Mouse (Mus musculus) forebrain, embryonic 14.5 days (tissue): ENCODE data around the gene Rhod. TPM values are rescaled to one million over a fixed set of nuclear protein-coding genes. Genes with fewer than 3 reads are reported as not detected.

Experiments used
- ATAC-seq: fragments of 200-750 bp; cut with Nextera tagmentation; 2 replicates; pipeline ENCODE4 v1.8.0; 2017; ENCODE audit warnings: mild to moderate bottlenecking, moderate library complexity
- DNase-seq: peaks from one replicate; pipeline ENCODE4 v3.0.0-alpha.2; 2015; ENCODE audit warnings: low spot score
- H3K27ac ChIP-seq: fragments of 300-500 bp; sonication (generic); 2 replicates; pipeline ENCODE4 v1.5.1; 2014; ENCODE audit warnings: low read depth, mild to moderate bottlenecking, control low read depth, low read length, moderate library complexity
- H3K27me3 ChIP-seq: fragments of 300-500 bp; sonication (generic); replicated peaks from 2 replicates; pipeline ENCODE4 v1.6.1; 2014; ENCODE audit warnings: low read length, control low read depth, mixed read lengths; ENCODE audit not compliant: control insufficient read depth, insufficient read depth
- H3K36me3 ChIP-seq: fragments of 300-500 bp; sonication (generic); 2 replicates; pipeline ENCODE4 v1.6.1; 2014; ENCODE audit warnings: low read length, control low read depth; ENCODE audit not compliant: control insufficient read depth, insufficient read depth
- H3K4me1 ChIP-seq: fragments of 300-500 bp; sonication (generic); 2 replicates; pipeline ENCODE4 v1.6.1; 2014; ENCODE audit warnings: antibody characterized with exemption, low read length, control low read depth; ENCODE audit not compliant: control insufficient read depth, insufficient read depth
- H3K4me2 ChIP-seq: fragments of 300-500 bp; sonication (generic); 2 replicates; pipeline ENCODE4 v1.6.1; 2014; ENCODE audit warnings: mild to moderate bottlenecking, control low read depth, low read length
- H3K4me3 ChIP-seq: fragments of 300-500 bp; sonication (generic); 2 replicates; pipeline ENCODE4 v1.5.1; 2014; ENCODE audit warnings: low read depth, low read length, control low read depth
- H3K9ac ChIP-seq: fragments of 300-500 bp; sonication (generic); 2 replicates; pipeline ENCODE4 v1.6.1; 2014; ENCODE audit warnings: mild to moderate bottlenecking, low read length, control low read depth, moderate library complexity
- H3K9me3 ChIP-seq: fragments of 300-500 bp; sonication (generic); replicated peaks from 2 replicates; pipeline ENCODE4 v1.6.1; 2016; ENCODE audit warnings: low read length, control low read depth, mixed read lengths; ENCODE audit not compliant: control insufficient read depth
- WGBS: fragments of 180-500 bp; shearing (Covaris S2); extraction: QIAGEN DNeasy Blood & Tissue Kit; methylation state at CpG from one replicate; pipeline ENCODE4 v1.1.7; 2014; 5-methylcytosine and 5-hydroxymethylcytosine counted together
- polyA plus RNA-seq: library from polyadenylated mRNA; unstranded; fragments of >200 nt; fragmentation: Nextera tagmentation; extraction: Ambion mirVana; gene quantifications from 2 replicates; pipeline ENCODE4 v1.2.1, GENCODE M21; 2014

The Rhod gene
- polyA plus RNA-seq = 6.3 and 8.3 TPM in 2 replicates

- WGBS = under 1% methylated on average over 43 of the region's 51 CpGs
- ATAC-seq = peak; percentile 57; the same call in 1 of the 2 replicates
- H3K4me3 ChIP-seq = peak within 1 kb of the TSS; percentile 46
- peak within 1 kb of the TSS; percentile 86 for H3K4me2 ChIP-seq
- H3K4me1 ChIP-seq = 0 out of 2 replicates have a peak, but pooled peaks cover 2% of the 10 kb centered on the region
- peaks cover 8% of the 10 kb centered on the region; the same call in 1 of the 2 replicates for H3K27me3 ChIP-seq
- H3K9ac ChIP-seq = peak within 1 kb of the TSS; percentile 68
- H3K9me3 ChIP-seq = no peaks in the 10 kb centered on the region
- DNase-seq = peak; percentile 14
- no peaks in the 10 kb centered on the region for H3K36me3 ChIP-seq
- no peak within 1 kb of the TSS for H3K27ac ChIP-seq
These were observed at the start of gene Rhod for GRCm38 (mm10) chr19:4439161-4439801. Gene Rhod, minus strand, starts transcription at chr19:4439432.

- WGBS = 71% methylated on average over 2 of the region's 2 CpGs
- H3K4me2 ChIP-seq = no peak overlapping the region
- H3K36me3 ChIP-seq = no peaks in the 10 kb centered on the region
- DNase-seq (no peak), ATAC-seq (no peak)
- H3K4me3 ChIP-seq = no peak overlapping the region
- H3K27me3 ChIP-seq = no peaks in the 10 kb centered on the region
- H3K27ac ChIP-seq = no peak overlapping the region
- H3K9ac ChIP-seq = no peak overlapping the region
- H3K4me1 ChIP-seq = no peaks in the 10 kb centered on the region
- no peaks in the 10 kb centered on the region for H3K9me3 ChIP-seq
These were observed 48.6 kb upstream of the Rhod start for GRCm38 (mm10) chr19:4487877-4488276.

- no peak overlapping the region for H3K4me2 ChIP-seq
- WGBS = 73% methylated on average over 5 of the region's 5 CpGs
- no peak for DNase-seq
These were observed 45.8 kb upstream of the Rhod start for GRCm38 (mm10) chr19:4485006-4485405.

GRCm38 (mm10) chr19:4482111-4482859 is 43.1 kb upstream of the Rhod start:
- no peak overlapping the region for H3K9ac ChIP-seq
- ATAC-seq = no peak
- no peak overlapping the region for H3K27ac ChIP-seq
- 0 out of 2 replicates have a peak, but pooled peaks cover under 1% of the 10 kb centered on the region for H3K4me1 ChIP-seq
- no peaks in the 10 kb centered on the region for H3K9me3 ChIP-seq
- no peak for DNase-seq
- H3K4me3 ChIP-seq = no peak overlapping the region
- WGBS = 86% methylated on average over 3 of the region's 3 CpGs
- H3K27me3 ChIP-seq = peaks cover 5% of the 10 kb centered on the region
- no peak overlapping the region for H3K4me2 ChIP-seq
- H3K36me3 ChIP-seq = no peaks in the 10 kb centered on the region

More at GRCm38 (mm10) chr19:4485006-4485405, 45.8 kb upstream of the Rhod start:
- no peak overlapping the region for H3K9ac ChIP-seq
- H3K4me1 ChIP-seq = no peaks in the 10 kb centered on the region
- H3K27me3 ChIP-seq = no peaks in the 10 kb centered on the region
- no peaks in the 10 kb centered on the region for H3K9me3 ChIP-seq
- no peaks in the 10 kb centered on the region for H3K36me3 ChIP-seq
- no peak overlapping the region for H3K4me3 ChIP-seq
- no peak for ATAC-seq
- H3K27ac ChIP-seq = no peak overlapping the region

- no peak overlapping the region for H3K4me2 ChIP-seq
- H3K27ac ChIP-seq = no peak overlapping the region
- ATAC-seq = no peak
- H3K27me3 ChIP-seq = peaks cover 12% of the 10 kb centered on the region
- 0 out of 2 replicates have a peak, but pooled peaks cover 6% of the 10 kb centered on the region for H3K4me1 ChIP-seq
- no peak overlapping the region for H3K4me3 ChIP-seq
- H3K36me3 ChIP-seq = no peaks in the 10 kb centered on the region
- H3K9ac ChIP-seq = no peak overlapping the region
- no peaks in the 10 kb centered on the region for H3K9me3 ChIP-seq
- no peak for DNase-seq
- 67% methylated on average over 4 of the region's 4 CpGs for WGBS
These were observed 42.1 kb upstream of the Rhod start for GRCm38 (mm10) chr19:4481326-4481725.

- no peak overlapping the region for H3K4me3 ChIP-seq
- no peak overlapping the region for H3K4me2 ChIP-seq
- H3K9ac ChIP-seq = no peak overlapping the region
- no peaks in the 10 kb centered on the region for H3K9me3 ChIP-seq
- 84% methylated on average over 2 of the region's 2 CpGs for WGBS
- no peaks in the 10 kb centered on the region for H3K36me3 ChIP-seq
- 0 out of 2 replicates have a peak, but pooled peaks cover 6% of the 10 kb centered on the region for H3K4me1 ChIP-seq
- peaks cover 25% of the 10 kb centered on the region for H3K27me3 ChIP-seq
- no peak for DNase-seq
- no peak overlapping the region for H3K27ac ChIP-seq
- no peak for ATAC-seq
These were observed 40.8 kb upstream of the Rhod start for GRCm38 (mm10) chr19:4480041-4480440.

GRCm38 (mm10) chr19:4478190-4478516 is 38.9 kb upstream of the Rhod start:
- WGBS = 32% methylated on average over 1 of the region's 1 CpGs
- H3K27me3 ChIP-seq = peaks cover 25% of the 10 kb centered on the region

GRCm38 (mm10) chr19:4477345-4478189 is 38.3 kb upstream of the Rhod start, which contains the start of gene Syt12:
Gene Syt12, minus strand, starts transcription at chr19:4477447.
- WGBS = 34% methylated on average over 21 of the region's 21 CpGs
- peak within 1 kb of the TSS; percentile 58 for H3K9ac ChIP-seq
- DNase-seq (no peak), ATAC-seq (no peak)
- H3K27ac ChIP-seq = no peak within 1 kb of the TSS
- H3K4me1 ChIP-seq = 0 out of 2 replicates have a peak, but pooled peaks cover 6% of the 10 kb centered on the region
- peaks cover 25% of the 10 kb centered on the region for H3K27me3 ChIP-seq
- peak within 1 kb of the TSS; percentile 53 for H3K4me3 ChIP-seq
- H3K9me3 ChIP-seq = no peaks in the 10 kb centered on the region
- peak within 1 kb of the TSS; percentile 95 for H3K4me2 ChIP-seq
- H3K36me3 ChIP-seq = no peaks in the 10 kb centered on the region

More at GRCm38 (mm10) chr19:4478190-4478516, 38.9 kb upstream of the Rhod start:
- DNase-seq (no peak), ATAC-seq (no peak)
- no peak overlapping the region for H3K27ac ChIP-seq
- no peak overlapping the region for H3K4me3 ChIP-seq
- no peak overlapping the region for H3K9ac ChIP-seq
- H3K9me3 ChIP-seq = no peaks in the 10 kb centered on the region
- H3K36me3 ChIP-seq = no peaks in the 10 kb centered on the region
- no peak overlapping the region for H3K4me2 ChIP-seq
- H3K4me1 ChIP-seq = 0 out of 2 replicates have a peak, but pooled peaks cover 6% of the 10 kb centered on the region
